Mouse (Mus musculus): ENCODE data around the gene Mrpl19. TPM values are rescaled to one million over a fixed set of nuclear protein-coding genes. Genes with fewer than 3 reads are reported as not detected.

Mrpl19 gene
- total and polyA plus RNA-seq, 3 experiments: 6.4 to 29.3 (median 20.3) TPM

GRCm38 (mm10) chr6:81946906-81947305 is 18.9 kb downstream of the Mrpl19 start:
- no peak for DNase-seq (ENCODE audit: low spot score)
- H3K36me3 ChIP-seq (replicated peaks): peaks cover 98% of the 10 kb centered on the region

GRCm38 (mm10) chr6:81944432-81944831 is 21.3 kb downstream of the Mrpl19 start:
- no peaks in the 10 kb centered on the region for H3K27me3 ChIP-seq (ENCODE audit: insufficient read depth, low read length)
- H3K4me3 ChIP-seq (ENCODE audit: low read depth, low read length): no peak overlapping the region
- H3K36me3 ChIP-seq (replicated peaks): peaks cover 97% of the 10 kb centered on the region
- DNase-seq (ENCODE audit: low spot score) (no peak), ATAC-seq (ENCODE audit: extremely low read depth, insufficient number of reproducible peaks, low FRiP score, poor library complexity, severe bottlenecking) (no peak)
- H3K4me1 ChIP-seq (ENCODE audit: insufficient read depth, low read depth, low read length): peaks cover 4% of the 10 kb centered on the region; the same call in 1 of the 2 replicates
- TF ChIP-seq GATA1 (IDR thresholded peaks at IDR 0.05; ENCODE audit: borderline replicate concordance, low read length) (no peak), CTCF (IDR thresholded peaks at IDR 0.05; ENCODE audit: low read depth, low read length) (no peak), TAL1 (conservative IDR thresholded peaks at IDR 0.05; ENCODE audit: low read depth, low read length) (no peak), GATA2 (IDR thresholded peaks at IDR 0.05; ENCODE audit: borderline replicate concordance, low read depth, low read length) (no peak), POLR2AphosphoS5 (IDR thresholded peaks at IDR 0.05; ENCODE audit: insufficient replicate concordance, low read depth, low read length) (no peak)
- no peaks in the 10 kb centered on the region for H3K9me3 ChIP-seq (replicated peaks)

More at GRCm38 (mm10) chr6:81946906-81947305, 18.9 kb downstream of the Mrpl19 start:
- no peak for ATAC-seq (ENCODE audit: extremely low read depth, insufficient number of reproducible peaks, low FRiP score, poor library complexity, severe bottlenecking)
- TF ChIP-seq TAL1 (conservative IDR thresholded peaks at IDR 0.05; ENCODE audit: low read depth, low read length) (no peak), CTCF (IDR thresholded peaks at IDR 0.05; ENCODE audit: low read depth, low read length) (no peak), POLR2AphosphoS5 (IDR thresholded peaks at IDR 0.05; ENCODE audit: insufficient replicate concordance, low read depth, low read length) (no peak), GATA2 (IDR thresholded peaks at IDR 0.05; ENCODE audit: borderline replicate concordance, low read depth, low read length) (no peak), GATA1 (IDR thresholded peaks at IDR 0.05; ENCODE audit: borderline replicate concordance, low read length) (no peak)
- Histone ChIP-seq H3K4me3 (ENCODE audit: low read depth, low read length) (no peak overlapping the region), H3K4me1 (ENCODE audit: insufficient read depth, low read depth, low read length) (no peaks in the 10 kb centered on the region), H3K27me3 (ENCODE audit: insufficient read depth, low read length) (no peaks in the 10 kb centered on the region), H3K9me3 (replicated peaks) (no peaks in the 10 kb centered on the region)

GRCm38 (mm10) chr6:81943281-81943680 is 22.5 kb downstream of the Mrpl19 start:
- Histone ChIP-seq H3K4me1 (ENCODE audit: insufficient read depth, low read depth, low read length) (peaks cover 4% of the 10 kb centered on the region; the same call in 1 of the 2 replicates), H3K9me3 (replicated peaks) (no peaks in the 10 kb centered on the region), H3K27me3 (ENCODE audit: insufficient read depth, low read length) (no peaks in the 10 kb centered on the region), H3K4me3 (ENCODE audit: low read depth, low read length) (no peak overlapping the region), H3K36me3 (replicated peaks) (peaks cover 94% of the 10 kb centered on the region)
- TF ChIP-seq TAL1 (conservative IDR thresholded peaks at IDR 0.05; ENCODE audit: low read depth, low read length): no peak
- no peak for TF ChIP-seq CTCF (IDR thresholded peaks at IDR 0.05; ENCODE audit: low read depth, low read length)
- TF ChIP-seq POLR2AphosphoS5 (IDR thresholded peaks at IDR 0.05; ENCODE audit: insufficient replicate concordance, low read depth, low read length): no peak
- no peak for TF ChIP-seq GATA1 (IDR thresholded peaks at IDR 0.05; ENCODE audit: borderline replicate concordance, low read length)
- no peak for TF ChIP-seq GATA2 (IDR thresholded peaks at IDR 0.05; ENCODE audit: borderline replicate concordance, low read depth, low read length)
- no peak for DNase-seq (ENCODE audit: low spot score)
- no peak for ATAC-seq (ENCODE audit: extremely low read depth, insufficient number of reproducible peaks, low FRiP score, poor library complexity, severe bottlenecking)

DNA sequence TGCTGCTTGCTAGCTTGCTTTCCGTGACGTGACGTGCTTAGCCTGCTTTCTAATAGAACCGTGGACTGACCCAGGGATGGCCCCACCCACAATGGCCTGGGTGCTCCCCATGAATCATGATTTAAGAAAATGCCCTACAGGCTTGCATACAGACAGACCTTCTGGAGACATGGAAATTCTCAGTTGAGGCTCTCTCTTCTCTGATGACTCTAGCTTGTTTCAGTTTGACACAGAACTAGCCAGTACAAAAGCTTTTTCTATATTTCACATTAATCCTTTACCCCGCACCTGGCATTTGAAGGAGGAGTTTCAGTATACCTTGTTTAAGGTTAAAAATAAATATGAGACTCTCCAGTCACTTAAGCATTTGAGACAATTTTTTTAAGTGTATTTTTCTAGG is 24.0 kb downstream of the Mrpl19 start:
- H3K36me3 ChIP-seq (replicated peaks): peaks cover 94% of the 10 kb centered on the region
- no peak overlapping the region for H3K4me3 ChIP-seq (ENCODE audit: low read depth, low read length)
- no peak for ATAC-seq (ENCODE audit: extremely low read depth, insufficient number of reproducible peaks, low FRiP score, poor library complexity, severe bottlenecking)
- no peaks in the 10 kb centered on the region for H3K9me3 ChIP-seq (replicated peaks)
- H3K4me1 ChIP-seq (ENCODE audit: insufficient read depth, low read depth, low read length): peaks cover 4% of the 10 kb centered on the region; the same call in 1 of the 2 replicates
- TF ChIP-seq POLR2AphosphoS5 (IDR thresholded peaks at IDR 0.05; ENCODE audit: insufficient replicate concordance, low read depth, low read length) (no peak), TAL1 (conservative IDR thresholded peaks at IDR 0.05; ENCODE audit: low read depth, low read length) (no peak), GATA1 (IDR thresholded peaks at IDR 0.05; ENCODE audit: borderline replicate concordance, low read length) (no peak), CTCF (IDR thresholded peaks at IDR 0.05; ENCODE audit: low read depth, low read length) (no peak), GATA2 (IDR thresholded peaks at IDR 0.05; ENCODE audit: borderline replicate concordance, low read depth, low read length) (no peak)
- H3K27me3 ChIP-seq (ENCODE audit: insufficient read depth, low read length): no peaks in the 10 kb centered on the region
- DNase-seq (ENCODE audit: low spot score): no peak

GRCm38 (mm10) chr6:81933281-81933680 is 32.5 kb downstream of the Mrpl19 start:
- Histone ChIP-seq H3K4me3 (ENCODE audit: low read depth, low read length) (no peak overlapping the region), H3K27me3 (ENCODE audit: insufficient read depth, low read length) (no peaks in the 10 kb centered on the region), H3K9me3 (replicated peaks) (no peaks in the 10 kb centered on the region), H3K36me3 (replicated peaks) (peaks cover 87% of the 10 kb centered on the region), H3K4me1 (ENCODE audit: insufficient read depth, low read depth, low read length) (no peaks in the 10 kb centered on the region)
- DNase-seq (ENCODE audit: low spot score) (no peak), ATAC-seq (ENCODE audit: extremely low read depth, insufficient number of reproducible peaks, low FRiP score, poor library complexity, severe bottlenecking) (no peak)
- TF ChIP-seq POLR2AphosphoS5 (IDR thresholded peaks at IDR 0.05; ENCODE audit: insufficient replicate concordance, low read depth, low read length): no peak
- TF ChIP-seq TAL1 (conservative IDR thresholded peaks at IDR 0.05; ENCODE audit: low read depth, low read length): no peak
- TF ChIP-seq GATA1 (IDR thresholded peaks at IDR 0.05; ENCODE audit: borderline replicate concordance, low read length): no peak
- no peak for TF ChIP-seq GATA2 (IDR thresholded peaks at IDR 0.05; ENCODE audit: borderline replicate concordance, low read depth, low read length)
- TF ChIP-seq CTCF (IDR thresholded peaks at IDR 0.05; ENCODE audit: low read depth, low read length): no peak

GRCm38 (mm10) chr6:81929402-81929801 is 36.4 kb downstream of the Mrpl19 start:
- no peak for DNase-seq (ENCODE audit: low spot score)
- TF ChIP-seq GATA2 (IDR thresholded peaks at IDR 0.05; ENCODE audit: borderline replicate concordance, low read depth, low read length) (no peak), TAL1 (conservative IDR thresholded peaks at IDR 0.05; ENCODE audit: low read depth, low read length) (no peak), GATA1 (IDR thresholded peaks at IDR 0.05; ENCODE audit: borderline replicate concordance, low read length) (no peak), CTCF (IDR thresholded peaks at IDR 0.05; ENCODE audit: low read depth, low read length) (no peak), POLR2AphosphoS5 (IDR thresholded peaks at IDR 0.05; ENCODE audit: insufficient replicate concordance, low read depth, low read length) (no peak)
- H3K4me3 ChIP-seq (ENCODE audit: low read depth, low read length): no peak overlapping the region
- H3K4me1 ChIP-seq (ENCODE audit: insufficient read depth, low read depth, low read length): peaks cover 7% of the 10 kb centered on the region
- no peak for ATAC-seq (ENCODE audit: extremely low read depth, insufficient number of reproducible peaks, low FRiP score, poor library complexity, severe bottlenecking)
- H3K9me3 ChIP-seq (replicated peaks): no peaks in the 10 kb centered on the region
- H3K36me3 ChIP-seq (replicated peaks): peaks cover 86% of the 10 kb centered on the region
- H3K27me3 ChIP-seq (ENCODE audit: insufficient read depth, low read length): no peaks in the 10 kb centered on the region
